Mouse (Mus musculus) left cerebral cortex, adult 11 months (tissue): Measurements from ENCODE around the gene Iah1.

Source experiments
- DNase-seq: peaks from one replicate; pipeline ENCODE4 v3.0.0; 2022; ENCODE audit warnings: low spot score

Gene Iah1

DNA sequence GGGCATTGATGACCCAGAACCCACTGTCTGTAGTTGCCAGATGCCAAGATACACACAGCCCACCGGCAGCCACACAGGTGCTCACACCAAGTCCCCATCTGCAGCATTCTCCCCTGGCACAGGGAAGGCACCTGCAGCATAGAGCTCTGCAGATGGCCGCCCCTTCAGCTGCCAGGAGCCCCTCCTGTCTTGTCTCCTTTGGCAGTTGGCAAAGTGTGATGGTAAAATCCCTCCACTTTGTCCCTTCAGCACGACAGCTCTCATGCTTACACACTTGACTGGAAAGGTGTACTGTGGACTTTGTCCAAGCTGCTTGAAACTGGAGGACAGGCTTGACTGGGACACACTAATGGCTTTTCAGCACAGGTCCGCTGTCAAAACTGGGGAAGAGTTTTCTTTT, 4.1 kb downstream of the Iah1 start:
- no peak for DNase-seq

DNA sequence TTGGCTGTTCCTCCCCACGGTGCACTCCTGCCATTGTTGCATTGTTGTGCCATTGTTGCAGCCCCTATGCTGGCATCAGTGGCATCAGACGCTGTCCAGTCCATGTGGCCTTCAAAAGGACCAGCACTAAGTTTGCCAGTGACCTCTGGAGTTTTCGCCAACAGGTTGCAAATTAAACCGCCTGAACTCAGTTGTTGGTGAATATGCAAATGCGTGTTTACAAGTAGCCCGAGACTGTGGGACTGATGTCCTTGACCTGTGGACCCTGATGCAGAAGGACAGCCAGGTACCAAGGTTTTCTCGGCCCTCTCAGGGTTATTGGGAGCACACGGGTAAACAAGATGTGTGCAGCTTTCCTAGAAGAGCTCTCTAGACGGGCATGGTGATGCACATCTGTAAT, 5.0 kb downstream of the Iah1 start:
- no peak for DNase-seq

GRCm38 (mm10) chr12:21322296-21322695, 6.1 kb downstream of the Iah1 start:
- DNase-seq, result no peak

DNA sequence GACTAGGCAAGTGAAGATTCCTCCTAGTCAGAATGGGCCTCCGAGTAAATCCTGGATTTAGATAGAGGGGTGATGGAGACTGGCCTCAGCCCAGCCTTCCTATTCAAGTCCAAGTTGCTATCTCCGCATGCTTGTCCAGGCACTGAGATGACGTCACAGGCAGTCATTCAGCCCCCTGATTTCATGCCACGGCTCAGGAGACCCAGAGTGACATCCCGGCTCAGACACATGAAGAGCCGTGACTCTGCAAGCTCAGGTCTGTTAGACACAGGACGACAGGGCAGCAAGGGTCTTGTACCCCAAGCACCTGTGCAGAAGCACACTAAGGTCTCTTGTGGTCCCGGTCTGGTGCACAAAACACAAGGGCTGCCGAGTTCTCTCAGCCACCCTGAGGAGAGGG, 6.7 kb downstream of the Iah1 start:
- no peak for DNase-seq

DNA sequence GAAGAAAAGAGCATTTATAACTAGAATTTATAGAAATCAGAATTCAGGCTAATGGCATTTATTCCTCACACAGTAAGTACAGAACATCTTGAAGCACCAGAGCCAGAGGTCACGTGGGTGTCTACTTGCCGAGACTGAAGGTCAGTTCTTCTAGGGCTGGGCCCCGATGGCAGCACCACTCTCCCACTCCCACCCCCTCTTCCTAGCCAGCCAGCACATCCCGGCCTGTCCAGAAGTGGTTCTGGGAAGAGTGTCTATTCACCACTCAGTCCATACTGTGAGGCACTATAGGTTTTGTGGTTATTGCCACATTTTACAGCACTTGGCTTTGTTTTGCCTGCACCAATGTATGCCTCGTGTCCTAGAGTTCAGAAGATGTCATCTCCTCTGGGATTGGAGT, 7.9 kb downstream of the Iah1 start:
- DNase-seq, result no peak

GRCm38 (mm10) chr12:21325266-21325665, 9.1 kb downstream of the Iah1 start:
- no peak for DNase-seq

- no peak for DNase-seq
Measured at GRCm38 (mm10) chr12:21326325-21326724, 10.1 kb downstream of the Iah1 start.

- no peak for DNase-seq
Measured at GRCm38 (mm10) chr12:21329661-21330400, 13.6 kb downstream of the Iah1 start.

DNA sequence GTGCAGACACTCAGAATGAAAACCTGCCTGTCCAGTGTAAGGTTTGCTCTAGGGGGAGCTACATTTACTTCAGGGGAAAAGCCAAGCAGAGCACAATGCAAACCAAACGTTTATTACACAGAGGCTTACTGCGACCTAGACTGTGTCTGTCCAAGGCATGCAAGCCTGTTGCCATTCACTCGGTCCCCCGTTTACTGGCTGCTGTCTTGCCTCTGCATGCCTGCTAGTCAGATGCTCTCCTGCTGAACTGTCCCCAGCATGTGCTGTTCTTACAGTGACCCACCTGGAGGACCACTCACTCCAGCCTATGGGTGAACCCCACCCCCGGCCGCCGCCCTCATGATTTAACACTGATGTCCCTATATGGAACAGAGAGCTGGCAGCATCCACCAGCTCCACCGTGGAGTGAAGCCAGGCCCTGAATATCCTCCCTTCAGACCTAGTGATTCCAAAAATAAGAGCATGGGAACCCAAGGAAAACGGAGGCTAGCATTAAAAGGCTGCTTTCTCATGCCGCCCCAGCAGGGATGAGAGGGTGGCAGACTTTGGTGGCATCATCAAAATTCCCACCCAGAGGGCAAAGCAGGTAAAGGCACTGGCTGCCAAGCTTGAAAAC, 14.9 kb downstream of the Iah1 start:
- no peak for DNase-seq

GRCm38 (mm10) chr12:21331711-21332110, 15.5 kb downstream of the Iah1 start:
- no peak for DNase-seq

- DNase-seq, result no peak
Measured at GRCm38 (mm10) chr12:21333021-21333420, 16.8 kb downstream of the Iah1 start.

DNA sequence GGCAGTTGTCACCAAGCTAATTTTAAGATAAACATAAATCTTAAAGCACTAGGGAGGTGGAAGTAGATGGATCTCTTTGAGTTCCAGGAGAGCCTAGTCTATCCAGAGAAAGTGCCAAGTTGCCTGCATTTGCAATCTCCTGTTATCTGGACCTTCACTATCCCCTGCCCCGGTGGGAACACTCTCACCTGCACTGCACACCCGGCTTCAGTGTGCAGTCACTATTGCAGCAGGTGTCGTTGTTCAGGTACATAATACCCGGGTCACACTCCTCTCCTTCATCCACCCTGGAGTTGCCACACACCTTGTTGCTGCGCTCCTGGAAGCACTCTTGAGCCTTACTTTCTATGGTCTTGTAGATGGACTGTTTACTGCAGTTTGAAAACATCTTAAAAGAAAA, 17.6 kb downstream of the Iah1 start:
- DNase-seq, result no peak

DNA sequence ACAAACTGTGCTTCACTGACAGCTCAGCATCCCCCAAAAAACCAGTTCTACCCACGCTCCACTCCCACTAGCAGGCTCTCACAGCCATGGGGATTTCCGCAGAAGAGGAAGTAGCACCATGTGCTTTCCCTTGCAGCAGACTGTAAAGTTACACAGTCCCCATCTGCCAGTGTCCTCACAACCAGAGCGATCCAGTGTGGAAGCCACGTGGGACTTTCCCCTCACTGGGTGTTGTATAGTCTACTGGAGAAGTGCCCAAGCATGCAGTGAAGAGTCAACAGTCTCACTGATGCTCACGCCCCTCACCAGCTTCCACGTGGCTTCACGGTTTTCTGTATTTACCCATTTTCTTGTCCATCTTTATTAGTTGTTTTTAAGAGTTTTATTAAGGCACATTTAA, 19.7 kb downstream of the Iah1 start:
- DNase-seq, result no peak

- DNase-seq, result no peak
Measured at GRCm38 (mm10) chr12:21337171-21337570, 21.0 kb downstream of the Iah1 start.

GRCm38 (mm10) chr12:21340674-21341073, 24.5 kb downstream of the Iah1 start:
- DNase-seq, result no peak

GRCm38 (mm10) chr12:21346972-21347371, 30.8 kb downstream of the Iah1 start:
- no peak for DNase-seq

GRCm38 (mm10) chr12:21350113-21350876, 34.1 kb downstream of the Iah1 start:
- DNase-seq, result no peak

DNA sequence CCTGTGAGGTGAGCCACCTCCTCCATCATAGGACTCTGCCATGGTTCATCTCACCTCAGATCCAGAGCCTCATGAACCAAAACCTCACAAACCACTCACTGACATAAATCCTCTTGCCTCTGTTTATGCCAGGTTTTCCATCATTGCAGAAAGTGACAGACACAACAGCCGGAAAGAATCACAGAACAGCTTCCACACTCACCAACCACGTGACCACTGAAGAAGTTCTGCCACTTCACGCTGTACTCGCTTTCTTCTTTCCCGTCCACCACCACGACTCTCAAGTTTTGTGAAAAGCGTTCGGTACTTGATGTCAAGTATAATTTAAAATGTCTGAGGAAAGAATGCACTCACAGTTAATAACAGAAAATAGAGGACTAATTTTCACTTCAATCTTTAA, 37.5 kb downstream of the Iah1 start:
- DNase-seq, result no peak

GRCm38 (mm10) chr12:21362686-21363085, 46.5 kb downstream of the Iah1 start:
- no peak for DNase-seq

DNA sequence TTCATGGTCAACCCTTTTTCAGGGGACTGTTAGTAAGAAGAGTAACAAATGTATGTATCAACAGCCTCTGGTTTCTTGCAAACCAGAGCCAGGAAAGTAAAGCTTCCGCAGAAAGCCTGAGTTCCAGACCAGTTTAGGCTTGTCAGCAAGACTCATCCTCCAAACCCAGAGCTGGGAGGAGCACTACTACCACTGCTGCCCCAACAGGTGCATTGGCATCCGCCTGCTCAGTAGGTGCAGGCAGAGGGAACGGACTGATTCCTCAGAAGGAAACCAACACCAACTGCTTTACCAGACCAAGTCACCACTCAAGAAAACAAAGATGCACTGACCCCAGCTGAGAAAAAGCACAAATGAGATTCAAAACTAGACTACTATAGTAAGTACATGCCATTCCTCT, 47.0 kb downstream of the Iah1 start:
- DNase-seq, result no peak

DNA sequence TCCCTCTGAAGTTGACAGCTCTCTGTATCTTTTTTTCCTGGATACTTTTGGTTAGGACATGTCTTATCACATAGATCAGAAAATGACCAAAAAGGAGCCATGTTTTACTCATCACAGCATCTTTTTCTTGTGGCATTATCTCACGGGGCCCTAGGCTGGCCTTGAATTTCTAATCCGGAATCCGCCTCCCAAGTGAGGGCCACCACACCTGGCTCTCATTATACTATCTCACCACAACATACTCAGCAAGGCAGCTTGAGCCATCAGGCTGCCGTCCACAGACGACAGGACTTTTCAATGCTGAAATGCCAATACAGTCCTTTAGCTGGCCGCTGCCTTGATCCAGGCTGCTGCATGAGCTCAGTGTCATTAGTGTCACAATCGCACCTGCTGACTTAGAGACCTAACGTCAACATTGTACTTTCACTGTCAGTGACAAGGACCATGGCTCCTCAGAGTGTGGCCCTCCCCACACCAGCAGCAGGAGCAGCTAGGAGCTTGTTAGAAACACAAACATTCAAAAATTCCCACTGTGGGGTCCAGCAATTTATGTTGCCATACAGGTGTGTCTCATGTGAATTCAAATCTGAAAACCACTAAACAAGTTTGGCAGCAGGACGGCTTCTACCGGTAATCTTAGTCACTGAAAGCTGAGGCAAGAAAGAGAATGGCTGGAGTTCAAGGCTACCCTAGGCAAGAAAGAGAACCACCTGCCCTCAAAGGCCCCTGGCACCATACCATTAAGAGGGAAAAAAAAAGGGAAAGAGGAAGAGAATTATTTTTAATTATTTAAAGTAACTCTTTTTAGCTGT, 48.6 kb downstream of the Iah1 start:
- no peak for DNase-seq

GRCm38 (mm10) chr12:21368376-21369086, 52.3 kb downstream of the Iah1 start:
- no peak for DNase-seq
